Mouse (Mus musculus) bone marrow, adult 2 months (tissue): Measurements from ENCODE around the gene Dlg2.

ENCODE experiments used
- CTCF ChIP-seq: fragments of 200-500 bp; IDR thresholded peaks from 2 replicates; pipeline ENCODE4 v1.5.1; 2011; ENCODE audit warnings: low read length, control low read depth; ENCODE audit not compliant: control insufficient read depth, insufficient read depth
- POLR2A ChIP-seq: fragments of 200-500 bp; IDR thresholded peaks from 2 replicates; pipeline ENCODE4 v1.6.1; 2011; ENCODE audit warnings: low read depth, mild to moderate bottlenecking, control low read depth, low read length, borderline replicate concordance; ENCODE audit not compliant: control insufficient read depth

- no peak for TF ChIP-seq POLR2A
- TF ChIP-seq CTCF, result no peak
These were observed 921.4 kb downstream of the Dlg2 start for GRCm38 (mm10) chr7:91397827-91398226.
